Mouse (Mus musculus) brain, embryonic 18.5 days (tissue): ENCODE measurements around the gene Mctp2.
"Not testable (repeated sequence)": the region's sequence is repeated elsewhere in the genome, so short reads cannot be mapped to it uniquely, and the experiment has no call there.

Source experiments
- DNase-seq: peaks from one replicate; pipeline ENCODE4 v3.0.0-alpha.2; 2012; ENCODE audit warnings: low read depth, low spot score

Gene Mctp2

GRCm38 (mm10) chr7:72275513-72275912 is 30.9 kb downstream of the Mctp2 start:
- DNase-seq = no peak

- no peak for DNase-seq
Observed at GRCm38 (mm10) chr7:72271546-72271945, 34.9 kb downstream of the Mctp2 start.

GRCm38 (mm10) chr7:72269994-72270393 is 36.4 kb downstream of the Mctp2 start:
- DNase-seq = no peak

GRCm38 (mm10) chr7:72260766-72261655 is 45.4 kb downstream of the Mctp2 start:
- no peak for DNase-seq

GRCm38 (mm10) chr7:72259045-72259444 is 47.4 kb downstream of the Mctp2 start:
- no peak for DNase-seq

- DNase-seq = not testable (repeated sequence)
Observed at GRCm38 (mm10) chr7:72250326-72250725, 56.1 kb downstream of the Mctp2 start.

GRCm38 (mm10) chr7:72241269-72241668 is 65.1 kb downstream of the Mctp2 start:
- no peak for DNase-seq

GRCm38 (mm10) chr7:72239782-72240493 is 66.5 kb downstream of the Mctp2 start:
- DNase-seq = no peak

GRCm38 (mm10) chr7:72238575-72238974 is 67.8 kb downstream of the Mctp2 start:
- peak; percentile 46 for DNase-seq

GRCm38 (mm10) chr7:72234433-72234998 is 71.9 kb downstream of the Mctp2 start:
- DNase-seq = no peak

GRCm38 (mm10) chr7:72231182-72231877 is 75.1 kb downstream of the Mctp2 start:
- no peak for DNase-seq

GRCm38 (mm10) chr7:72229925-72230324 is 76.5 kb downstream of the Mctp2 start:
- no peak for DNase-seq

- no peak for DNase-seq
Observed at GRCm38 (mm10) chr7:72223558-72223957, 82.8 kb downstream of the Mctp2 start.

GRCm38 (mm10) chr7:72222532-72222931 is 83.9 kb downstream of the Mctp2 start:
- DNase-seq = no peak

- DNase-seq = no peak
Observed at GRCm38 (mm10) chr7:72218048-72218447, 88.4 kb downstream of the Mctp2 start.

GRCm38 (mm10) chr7:72215563-72216215 is 90.7 kb downstream of the Mctp2 start:
- no peak for DNase-seq

GRCm38 (mm10) chr7:72210201-72210600 is 96.2 kb downstream of the Mctp2 start:
- DNase-seq = no peak

- no peak for DNase-seq
Observed at GRCm38 (mm10) chr7:72209296-72209695, 97.1 kb downstream of the Mctp2 start.

- no peak for DNase-seq
Observed at GRCm38 (mm10) chr7:72206841-72207240, 99.6 kb downstream of the Mctp2 start.

GRCm38 (mm10) chr7:72195709-72196108 is 110.7 kb downstream of the Mctp2 start:
- DNase-seq = no peak

- DNase-seq = no peak
Observed at GRCm38 (mm10) chr7:72193304-72193703, 113.1 kb downstream of the Mctp2 start.
